Mouse (Mus musculus): ENCODE data around the gene Traip. TPM values are rescaled to one million over a fixed set of nuclear protein-coding genes. Genes with fewer than 3 reads are reported as not detected.

The Traip gene
- polyA plus RNA-seq, 2 experiments = 7.4 to 18.1 TPM

DNA sequence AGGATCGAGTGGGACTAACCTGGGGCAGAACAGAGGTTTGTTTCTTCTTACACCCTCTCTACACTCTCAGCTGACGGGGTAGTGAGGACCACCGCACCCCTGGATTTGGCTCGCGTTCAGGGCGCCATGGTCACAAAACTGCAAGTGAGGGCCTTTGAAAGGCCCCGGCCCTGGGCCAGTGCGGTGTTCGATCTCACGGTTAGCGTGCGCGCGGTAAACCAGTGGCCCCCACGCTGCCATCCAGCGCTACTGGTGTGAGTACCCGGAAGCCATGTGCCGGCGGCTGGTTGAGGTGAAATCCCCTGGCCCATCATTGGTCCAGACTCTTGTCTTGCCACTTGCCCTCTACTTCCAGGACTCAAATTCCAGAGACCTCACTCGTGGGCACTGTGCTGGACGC, 45.6 kb downstream of the Traip start:
- DNase-seq (ENCODE audit: low read depth in 3 of 3, low spot score in 3 of 3) = no peak
- Histone ChIP-seq H3K9me3 (ENCODE audit: control insufficient read depth, low read length) (no peaks in the 10 kb centered on the region), H3K4me1 (replicated peaks; ENCODE audit: control insufficient read depth in 2 of 2, insufficient read depth in 2 of 2, low read length in 1 of 2) (no peaks in the 10 kb centered on the region), H3K4me2 (ENCODE audit: low read depth) (no peak overlapping the region), H3K4me3 (ENCODE audit: insufficient read depth in 1 of 2, low read depth in 2 of 2, low read length in 2 of 2) (no peak overlapping the region), H3K27ac (no peak overlapping the region), H3K27me3 (ENCODE audit: control insufficient read depth, insufficient read depth, low read length) (no peaks in the 10 kb centered on the region), H3K9ac (replicated peaks) (no peak overlapping the region), H3K36me3 (replicated peaks; ENCODE audit: control insufficient read depth, insufficient read depth, low read depth) (no peaks in the 10 kb centered on the region)
- no peak for TF ChIP-seq EP300 (IDR thresholded peaks at IDR 0.05; ENCODE audit: low read depth)
- TF ChIP-seq CTCF (IDR thresholded peaks at IDR 0.05; ENCODE audit: low read depth) = no peak
- 87% methylated on average over 21 of the region's 21 CpGs for WGBS (ENCODE audit: insufficient replicate concordance)
- no peak for ATAC-seq (ENCODE audit: insufficient read depth)

- ATAC-seq (ENCODE audit: insufficient read depth) = no peak
- 69% methylated on average over 5 of the region's 5 CpGs for WGBS (ENCODE audit: insufficient replicate concordance)
- TF ChIP-seq EP300 (IDR thresholded peaks at IDR 0.05; ENCODE audit: low read depth) (no peak), CTCF (IDR thresholded peaks at IDR 0.05; ENCODE audit: low read depth) (no peak)
- no peak for DNase-seq (ENCODE audit: low read depth in 3 of 3, low spot score in 3 of 3)
- Histone ChIP-seq H3K9me3 (ENCODE audit: control insufficient read depth, low read length) (no peaks in the 10 kb centered on the region), H3K4me2 (ENCODE audit: low read depth) (no peak within 1 kb of the TSS), H3K27ac (no peak within 1 kb of the TSS), H3K9ac (replicated peaks) (no peak within 1 kb of the TSS), H3K36me3 (replicated peaks; ENCODE audit: control insufficient read depth, insufficient read depth, low read depth) (no peaks in the 10 kb centered on the region), H3K27me3 (ENCODE audit: control insufficient read depth, insufficient read depth, low read length) (no peaks in the 10 kb centered on the region), H3K4me1 (replicated peaks; ENCODE audit: control insufficient read depth in 2 of 2, insufficient read depth in 2 of 2, low read length in 1 of 2) (no peaks in the 10 kb centered on the region), H3K4me3 (ENCODE audit: insufficient read depth in 1 of 2, low read depth in 2 of 2, low read length in 2 of 2) (no peak within 1 kb of the TSS)
These were observed 46.1 kb downstream of the Traip start, which contains the start of gene Gm20662 for GRCm38 (mm10) chr9:107996049-107996448. Gene Gm20662, plus strand, starts transcription at chr9:107996349.

DNA sequence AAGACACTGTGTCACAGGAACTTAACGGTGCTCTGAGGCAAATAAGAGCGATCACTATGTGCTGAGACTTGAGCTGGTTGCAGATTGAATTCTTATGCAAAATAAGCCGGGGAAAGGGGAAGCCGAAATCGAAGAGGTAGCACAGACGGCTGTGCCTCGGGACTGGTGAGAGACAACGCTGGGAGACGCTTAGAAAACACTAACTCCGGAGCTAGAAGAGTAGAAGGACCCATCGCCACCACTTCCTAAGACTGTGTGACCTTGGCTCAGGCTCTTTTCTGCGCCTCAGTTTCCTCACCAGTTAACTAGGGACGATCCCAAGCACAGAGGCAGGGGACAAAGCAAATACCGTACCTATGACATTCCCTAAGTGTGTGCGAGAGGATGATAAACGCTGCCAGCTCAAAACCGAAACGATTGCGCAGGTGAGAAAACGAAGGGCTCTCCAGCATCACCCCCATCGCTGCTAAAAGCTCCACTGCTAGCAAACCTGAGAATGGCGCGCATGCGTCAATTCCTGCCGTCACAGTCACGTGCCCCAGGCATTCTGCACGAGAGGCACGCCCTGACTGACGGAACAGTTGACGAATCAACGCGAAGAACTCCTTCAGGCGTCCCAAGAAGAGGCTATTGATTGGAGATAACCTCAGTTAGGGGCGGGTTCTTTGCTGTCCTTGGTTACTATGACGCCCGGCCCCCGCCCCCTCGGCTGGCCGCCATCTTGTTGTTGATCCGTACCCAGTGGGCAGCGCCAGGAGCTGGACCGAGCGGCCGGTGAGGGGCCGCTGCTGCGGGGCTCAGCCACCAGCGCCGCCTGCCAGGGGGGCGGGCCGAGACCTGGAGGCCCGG, 52.2 kb downstream of the Traip start, which contains the start of gene Ip6k1:
Gene Ip6k1, plus strand, starts transcription at position 580 of the 849 bp plus-strand sequence.
- Histone ChIP-seq H3K27ac (peak within 1 kb of the TSS; percentile 89), H3K36me3 (replicated peaks; ENCODE audit: control insufficient read depth, insufficient read depth, low read depth) (peaks cover 8% of the 10 kb centered on the region), H3K4me1 (replicated peaks; ENCODE audit: control insufficient read depth in 2 of 2, insufficient read depth in 2 of 2, low read length in 1 of 2) (peaks cover 21% of the 10 kb centered on the region in 2 experiments), H3K9me3 (ENCODE audit: control insufficient read depth, low read length) (no peaks in the 10 kb centered on the region), H3K4me3 (ENCODE audit: insufficient read depth in 1 of 2, low read depth in 2 of 2, low read length in 2 of 2) (peak within 1 kb of the TSS; percentile 92 to 95), H3K9ac (replicated peaks) (peak within 1 kb of the TSS; percentile 99), H3K27me3 (ENCODE audit: control insufficient read depth, insufficient read depth, low read length) (no peaks in the 10 kb centered on the region), H3K4me2 (ENCODE audit: low read depth) (peak within 1 kb of the TSS; percentile 87)
- ATAC-seq (ENCODE audit: insufficient read depth) (peak; percentile 97), DNase-seq (ENCODE audit: low read depth in 3 of 3, low spot score in 3 of 3) (peak; percentile 100)
- no peak for TF ChIP-seq EP300 (IDR thresholded peaks at IDR 0.05; ENCODE audit: low read depth)
- no peak for TF ChIP-seq CTCF (IDR thresholded peaks at IDR 0.05; ENCODE audit: low read depth)
- WGBS (ENCODE audit: insufficient replicate concordance) = under 1% methylated on average over 51 of the region's 51 CpGs

- Histone ChIP-seq H3K9me3 (ENCODE audit: control insufficient read depth, low read length) (no peaks in the 10 kb centered on the region), H3K27ac (peak overlapping the region; percentile 89), H3K27me3 (ENCODE audit: control insufficient read depth, insufficient read depth, low read length) (no peaks in the 10 kb centered on the region), H3K4me1 (replicated peaks; ENCODE audit: control insufficient read depth in 2 of 2, insufficient read depth in 2 of 2, low read length in 1 of 2) (peaks cover 21% of the 10 kb centered on the region in 2 experiments), H3K4me3 (ENCODE audit: insufficient read depth in 1 of 2, low read depth in 2 of 2, low read length in 2 of 2) (peak overlapping the region; percentile 92 to 95), H3K4me2 (ENCODE audit: low read depth) (peak overlapping the region; percentile 80), H3K36me3 (replicated peaks; ENCODE audit: control insufficient read depth, insufficient read depth, low read depth) (peaks cover 8% of the 10 kb centered on the region), H3K9ac (replicated peaks) (peak overlapping the region; percentile 99)
- peak; percentile 60 for ATAC-seq (ENCODE audit: insufficient read depth)
- no peak for DNase-seq (ENCODE audit: low read depth in 3 of 3, low spot score in 3 of 3)
- WGBS (ENCODE audit: insufficient replicate concordance) = under 1% methylated on average over 50 of the region's 50 CpGs
- TF ChIP-seq CTCF (IDR thresholded peaks at IDR 0.05; ENCODE audit: low read depth) = no peak
- no peak for TF ChIP-seq EP300 (IDR thresholded peaks at IDR 0.05; ENCODE audit: low read depth)
These were observed 53.0 kb downstream of the Traip start for GRCm38 (mm10) chr9:108002778-108003530.

GRCm38 (mm10) chr9:108003531-108003890, 53.6 kb downstream of the Traip start:
- H3K27ac ChIP-seq = peak overlapping the region; percentile 89
- WGBS (ENCODE audit: insufficient replicate concordance) = 28% methylated on average over 8 of the region's 8 CpGs

More at GRCm38 (mm10) chr9:108003531-108003890, 53.6 kb downstream of the Traip start:
- Histone ChIP-seq H3K4me2 (ENCODE audit: low read depth) (peak overlapping the region; percentile 80), H3K36me3 (replicated peaks; ENCODE audit: control insufficient read depth, insufficient read depth, low read depth) (peaks cover 8% of the 10 kb centered on the region), H3K4me3 (ENCODE audit: insufficient read depth in 1 of 2, low read depth in 2 of 2, low read length in 2 of 2) (peak overlapping the region; percentile 92 to 95), H3K9ac (replicated peaks) (peak overlapping the region; percentile 99), H3K4me1 (replicated peaks; ENCODE audit: control insufficient read depth in 2 of 2, insufficient read depth in 2 of 2, low read length in 1 of 2) (peaks cover 21% of the 10 kb centered on the region in 2 experiments), H3K9me3 (ENCODE audit: control insufficient read depth, low read length) (no peaks in the 10 kb centered on the region), H3K27me3 (ENCODE audit: control insufficient read depth, insufficient read depth, low read length) (no peaks in the 10 kb centered on the region)
- ATAC-seq (ENCODE audit: insufficient read depth) (no peak), DNase-seq (ENCODE audit: low read depth in 3 of 3, low spot score in 3 of 3) (no peak)
- TF ChIP-seq EP300 (IDR thresholded peaks at IDR 0.05; ENCODE audit: low read depth) = no peak
- no peak for TF ChIP-seq CTCF (IDR thresholded peaks at IDR 0.05; ENCODE audit: low read depth)
